Mouse (Mus musculus) heart, postnatal 14 days (tissue): ENCODE results near the gene Kirrel3. TPM values are rescaled to one million over a fixed set of nuclear protein-coding genes. Genes with fewer than 3 reads are reported as not detected.

Source experiments
- DNase-seq, 2 experiments: peaks; one replicate each; pipeline ENCODE4 v3.0.0; 2021 to 2022
- intact Hi-C: fragments of 180-260 bp; cut with DNase I; formaldehyde crosslinking; loops from one replicate; pipeline ENCODE4 v1.15.1; 2025
- total RNA-seq, 2 experiments: library from RNA; stranded (reverse); gene quantifications; 2 replicates each; pipeline ENCODE4 v1.2.3; 2021

Kirrel3 gene
- total RNA-seq, 2 experiments from 2014 or later, result 0.95 to 1.0 TPM

- peak; percentile 62 to 80 for DNase-seq
- intact Hi-C loops, result loop anchor here (2.0 to 10.0 kb wide), 2 partner anchors 78 to 506 kb away; no protein-coding TSS in a partner anchor
Measured at GRCm38 (mm10) chr9:35038922-35039586, 553.4 kb downstream of the Kirrel3 start.

- DNase-seq, result no peak
Measured at GRCm38 (mm10) chr9:35039846-35040245, 554.2 kb downstream of the Kirrel3 start.

GRCm38 (mm10) chr9:35041493-35041892, 555.8 kb downstream of the Kirrel3 start:
- intact Hi-C loops, result no loop called here
- no peak for DNase-seq

More at GRCm38 (mm10) chr9:35039846-35040245, 554.2 kb downstream of the Kirrel3 start:
- intact Hi-C loops, result loop anchor here (2.0 to 10.0 kb wide), 2 partner anchors 77 to 505 kb away; no protein-coding TSS in a partner anchor

- intact Hi-C loops, result no loop called here
- DNase-seq, result no peak
Measured at GRCm38 (mm10) chr9:35043619-35044018, 557.9 kb downstream of the Kirrel3 start.

- intact Hi-C loops, result no loop called here
- DNase-seq, result no peak
Measured at GRCm38 (mm10) chr9:35044458-35044857, 558.8 kb downstream of the Kirrel3 start.

- DNase-seq, result peak; percentile 73 to 76
- intact Hi-C loops, result no loop called here
Measured at GRCm38 (mm10) chr9:35045031-35045531, 559.4 kb downstream of the Kirrel3 start.

- DNase-seq, result peak; percentile 89 to 93
- intact Hi-C loops, result no loop called here
Measured at GRCm38 (mm10) chr9:35045756-35046155, 560.1 kb downstream of the Kirrel3 start.

GRCm38 (mm10) chr9:35048449-35048848, 562.8 kb downstream of the Kirrel3 start:
- DNase-seq, result no peak
- intact Hi-C loops, result no loop called here

- intact Hi-C loops, result no loop called here
- DNase-seq, result no peak
Measured at GRCm38 (mm10) chr9:35049891-35050527, 564.3 kb downstream of the Kirrel3 start.

- intact Hi-C loops, result no loop called here
- DNase-seq, result no peak
Measured at GRCm38 (mm10) chr9:35050701-35051454, 565.2 kb downstream of the Kirrel3 start.

- intact Hi-C loops, result no loop called here
- no peak for DNase-seq
Measured at GRCm38 (mm10) chr9:35051666-35052065, 566.0 kb downstream of the Kirrel3 start.

GRCm38 (mm10) chr9:35052671-35053070, 567.0 kb downstream of the Kirrel3 start:
- intact Hi-C loops, result no loop called here
- no peak for DNase-seq

GRCm38 (mm10) chr9:35053081-35053480, 567.4 kb downstream of the Kirrel3 start:
- intact Hi-C loops, result no loop called here
- no peak for DNase-seq

GRCm38 (mm10) chr9:35053669-35054068, 568.0 kb downstream of the Kirrel3 start:
- no peak for DNase-seq
- intact Hi-C loops, result no loop called here

- intact Hi-C loops, result no loop called here
- DNase-seq, result no peak
Measured at GRCm38 (mm10) chr9:35055528-35056330, 570.0 kb downstream of the Kirrel3 start.

- DNase-seq, result no peak
Measured at GRCm38 (mm10) chr9:35056611-35057010, 570.9 kb downstream of the Kirrel3 start.

GRCm38 (mm10) chr9:35057631-35058030, 571.9 kb downstream of the Kirrel3 start:
- intact Hi-C loops, result no loop called here
- no peak for DNase-seq

More at GRCm38 (mm10) chr9:35056611-35057010, 570.9 kb downstream of the Kirrel3 start:
- intact Hi-C loops, result no loop called here

GRCm38 (mm10) chr9:35058186-35058585, 572.5 kb downstream of the Kirrel3 start:
- no peak for DNase-seq
- intact Hi-C loops, result no loop called here

GRCm38 (mm10) chr9:35058596-35059354, 573.1 kb downstream of the Kirrel3 start:
- intact Hi-C loops, result no loop called here
- no peak for DNase-seq
